Mouse (Mus musculus): ENCODE data around the gene Olfr1054. TPM values are rescaled to one million over a fixed set of nuclear protein-coding genes. Genes with fewer than 3 reads are reported as not detected.

The Olfr1054 gene
- not detected in 2 replicates for polyA plus RNA-seq (2012; ENCODE audit: low replicate concordance)

GRCm38 (mm10) chr2:86335333-86335732, at the start of gene Olfr1054:
Gene Olfr1054 (minus strand): TSS chr2:86335433.

GRCm38 (mm10) chr2:86378293-86378692, 43.1 kb upstream of the Olfr1054 start, which contains the start of gene Olfr1057:
Gene Olfr1057 (minus strand): TSS chr2:86378393.

GRCm38 (mm10) chr2:86362369-86362768, 27.1 kb upstream of the Olfr1054 start, which contains the start of gene Olfr1056:
Gene Olfr1056 (minus strand): TSS chr2:86362469.

GRCm38 (mm10) chr2:86350184-86350583, 15.0 kb upstream of the Olfr1054 start, which contains the start of gene Olfr1055:
Gene Olfr1055 (minus strand): TSS chr2:86350284.

GRCm38 (mm10) chr2:86315184-86315583, 20.0 kb downstream of the Olfr1054 start, which contains the start of gene Olfr1053:
Gene Olfr1053 (minus strand): TSS chr2:86315284.

GRCm38 (mm10) chr2:86292155-86292554, 43.1 kb downstream of the Olfr1054 start, which contains the start of gene Olfr1052:
Gene Olfr1052 (plus strand): TSS chr2:86292455.

Other genes starting within 250 kb of the Olfr1054 start
- not detected in 2 replicates for gene Olfr1037, start 248.0 kb downstream of the Olfr1054 start, polyA plus RNA-seq (2012; ENCODE audit: low replicate concordance)
- not detected in 2 replicates for gene Olfr1039, start 199.5 kb downstream of the Olfr1054 start, polyA plus RNA-seq (2012; ENCODE audit: low replicate concordance)
- not detected in 2 replicates for gene Olfr1040, start 188.7 kb downstream of the Olfr1054 start, polyA plus RNA-seq (2012; ENCODE audit: low replicate concordance)
- not detected in 2 replicates for gene Olfr1042, start 173.6 kb downstream of the Olfr1054 start, polyA plus RNA-seq (2012; ENCODE audit: low replicate concordance)
- 0.19 TPM in 1 of 2 replicates, not detected in the other for gene Olfr1043, start 167.9 kb downstream of the Olfr1054 start, polyA plus RNA-seq (2012; ENCODE audit: low replicate concordance)
- gene Olfr1044, start 157.6 kb downstream of the Olfr1054 start, polyA plus RNA-seq (2012; ENCODE audit: low replicate concordance) = not detected in 2 replicates
- gene Olfr52, start 149.8 kb downstream of the Olfr1054 start, polyA plus RNA-seq (2012; ENCODE audit: low replicate concordance) = not detected in 2 replicates
- not detected in 2 replicates for gene Olfr1045, start 132.4 kb downstream of the Olfr1054 start, polyA plus RNA-seq (2012; ENCODE audit: low replicate concordance)
- gene Olfr1046, start 116.1 kb downstream of the Olfr1054 start, polyA plus RNA-seq (2012; ENCODE audit: low replicate concordance) = not detected in 2 replicates
- gene Olfr1047, start 104.0 kb downstream of the Olfr1054 start, polyA plus RNA-seq (2012; ENCODE audit: low replicate concordance) = not detected in 2 replicates
- not detected in 2 replicates for gene Olfr1048, start 95.1 kb downstream of the Olfr1054 start, polyA plus RNA-seq (2012; ENCODE audit: low replicate concordance)
- gene Olfr1049, start 77.1 kb downstream of the Olfr1054 start, polyA plus RNA-seq (2012; ENCODE audit: low replicate concordance) = not detected in 2 replicates
- gene Olfr1051, start 56.3 kb downstream of the Olfr1054 start, polyA plus RNA-seq (2012; ENCODE audit: low replicate concordance) = not detected in 2 replicates
- gene Olfr1052, start 43.0 kb downstream of the Olfr1054 start, polyA plus RNA-seq (2012; ENCODE audit: low replicate concordance) = not detected in 2 replicates
- gene Olfr1053, start 20.1 kb downstream of the Olfr1054 start, polyA plus RNA-seq (2012; ENCODE audit: low replicate concordance) = not detected in 2 replicates
- not detected in 2 replicates for gene Olfr1055, start 14.9 kb upstream of the Olfr1054 start, polyA plus RNA-seq (2012; ENCODE audit: low replicate concordance)
- gene Olfr1056, start 27.0 kb upstream of the Olfr1054 start, polyA plus RNA-seq (2012; ENCODE audit: low replicate concordance) = not detected in 2 replicates
- gene Olfr1057, start 43.0 kb upstream of the Olfr1054 start, polyA plus RNA-seq (2012; ENCODE audit: low replicate concordance) = not detected in 2 replicates
- not detected in 2 replicates for gene Olfr1058, start 53.1 kb upstream of the Olfr1054 start, polyA plus RNA-seq (2012; ENCODE audit: low replicate concordance)
- gene Olfr1061, start 78.6 kb upstream of the Olfr1054 start, polyA plus RNA-seq (2012; ENCODE audit: low replicate concordance) = not detected in 2 replicates
- gene Olfr1062, start 91.3 kb upstream of the Olfr1054 start, polyA plus RNA-seq (2012; ENCODE audit: low replicate concordance) = not detected in 2 replicates
- gene Olfr1065, start 115.2 kb upstream of the Olfr1054 start, polyA plus RNA-seq (2012; ENCODE audit: low replicate concordance) = not detected in 2 replicates
- gene Olfr1066, start 120.8 kb upstream of the Olfr1054 start, polyA plus RNA-seq (2012; ENCODE audit: low replicate concordance) = not detected in 2 replicates
- not detected in 2 replicates for gene Olfr228, start 152.0 kb upstream of the Olfr1054 start, polyA plus RNA-seq (2012; ENCODE audit: low replicate concordance)
- not detected in 2 replicates for gene Olfr1076, start 173.0 kb upstream of the Olfr1054 start, polyA plus RNA-seq (2012; ENCODE audit: low replicate concordance)
- gene Olfr1079, start 207.0 kb upstream of the Olfr1054 start, polyA plus RNA-seq (2012; ENCODE audit: low replicate concordance) = not detected in 2 replicates
- gene Olfr1080, start 222.8 kb upstream of the Olfr1054 start, polyA plus RNA-seq (2012; ENCODE audit: low replicate concordance) = not detected in 2 replicates